ENCODE assay signal across 28 mouse cellular contexts in genomic region chr12:111472886-111473285, GRCm38 (mm10). TPM values are rescaled to one million over a fixed set of nuclear protein-coding genes. Genes with fewer than 3 reads are reported as not detected.
DNase-seq lines count a peak whose midpoint lies in the region; ATAC-seq and TF ChIP-seq lines count a peak whose summit lies in the region.
"Had no signal": no experiment of that assay in that cellular context is flagged by ENCODE, and none has a peak within 500 bp of the region (broad histone marks: within the 10 kb centered on the region; RNA-seq: fewer than 3 reads in every experiment).

No protein-coding gene starts in this region.

- H3K36me3 ChIP-seq in kidney, adult 2 months (ENCODE audit: control insufficient read depth, insufficient read depth, low read length): no peaks in the 10 kb centered on the region
- H3K36me3 ChIP-seq in kidney, embryonic 14.5 days (ENCODE audit: control insufficient read depth, insufficient read depth, low read length): no peaks in the 10 kb centered on the region
- no peaks in the 10 kb centered on the region for H3K36me3 ChIP-seq in myocyte (ENCODE audit: control insufficient read depth, insufficient read depth)
- H3K36me3 ChIP-seq: G1E; heart, embryonic 13.5 days; intestine, embryonic 15.5 days; liver, embryonic 12.5 days; stomach, embryonic 15.5 days had no signal

- 55% methylated on average over 5 of the region's 5 CpGs for WGBS in cerebellum, adult 2 months
- 31% methylated on average over 5 of the region's 5 CpGs for WGBS in kidney, adult 2 months
- 58% methylated on average over 5 of the region's 5 CpGs for WGBS in kidney, embryonic 14.5 days

- H3K4me3 ChIP-seq in cerebellum, adult 2 months (replicated peaks; ENCODE audit: insufficient read depth, low read depth, low read length): no peak overlapping the region
- no peak overlapping the region for H3K4me3 ChIP-seq in kidney, adult 2 months (ENCODE audit: insufficient read depth, low read depth, low read length)
- H3K4me3 ChIP-seq in kidney, embryonic 14.5 days (ENCODE audit: low read length): no peak overlapping the region
- no peak overlapping the region for H3K4me3 ChIP-seq in myocyte
- H3K4me3 ChIP-seq: erythroblast, embryonic 14.5 days; gastrocnemius, adult 2 months; heart, adult 2 months; heart, embryonic 13.5 days; intestine, embryonic 15.5 days; left cerebral cortex, adult 2 months; liver, embryonic 12.5 days; stomach, embryonic 15.5 days had no signal

- H3K79me2 ChIP-seq in myocyte (ENCODE audit: control insufficient read depth, insufficient read depth): no peaks in the 10 kb centered on the region

- no peak overlapping the region for H3K4me2 ChIP-seq in kidney, embryonic 14.5 days (replicated peaks; ENCODE audit: low read depth, low read length)
- H3K4me2 ChIP-seq in myocyte (ENCODE audit: low read depth): no peak overlapping the region
- H3K4me2 ChIP-seq: heart, embryonic 13.5 days; intestine, embryonic 15.5 days; liver, embryonic 12.5 days; midbrain, embryonic 11.5 days; stomach, embryonic 15.5 days had no signal

- H3ac ChIP-seq in myocyte (ENCODE audit: control insufficient read depth, insufficient read length): no peak overlapping the region

- no peak for ATAC-seq in kidney, embryonic 14.5 days (ENCODE audit: low FRiP score, low TSS enrichment)
- ATAC-seq: hindbrain, embryonic 16.5 days; intestine, embryonic 15.5 days; liver, embryonic 12.5 days; liver, postnatal 0 days had no signal

- H3K9ac ChIP-seq in kidney, embryonic 14.5 days (ENCODE audit: low read depth, low read length): no peak overlapping the region
- H3K9ac ChIP-seq: heart, embryonic 13.5 days; intestine, embryonic 15.5 days; liver, embryonic 12.5 days; liver, postnatal 0 days; stomach, embryonic 15.5 days had no signal

- peaks cover 3% of the 10 kb centered on the region; the same call in 1 of the 2 replicates for H3K4me1 ChIP-seq in cerebellum, adult 2 months (ENCODE audit: control insufficient read depth, insufficient read depth, low read length)
- peaks cover 10% of the 10 kb centered on the region; the same call in 1 of the 2 replicates for H3K4me1 ChIP-seq in kidney, adult 2 months (ENCODE audit: control insufficient read depth, insufficient read depth, low read length)
- 0 out of 2 replicates have a peak, but pooled peaks cover 6% of the 10 kb centered on the region for H3K4me1 ChIP-seq in kidney, embryonic 14.5 days (ENCODE audit: control insufficient read depth, insufficient read depth, low read length)

- intact Hi-C loops in left cerebral cortex, postnatal 4 days (cut with DNase I): no loop called here

- no peak for TF ChIP-seq CTCF in cerebellum, adult 2 months (IDR thresholded peaks at IDR 0.05; ENCODE audit: borderline replicate concordance, insufficient read depth, low read depth, low read length)
- TF ChIP-seq CTCF in kidney, adult 2 months (conservative IDR thresholded peaks at IDR 0.05; ENCODE audit: insufficient read depth, insufficient read length, low read depth, low read length): no peak

- peaks cover 2% of the 10 kb centered on the region; the same call in 1 of the 2 replicates for H3K9me3 ChIP-seq in kidney, embryonic 14.5 days (ENCODE audit: control insufficient read depth, low read length)
- H3K9me3 ChIP-seq: intestine, embryonic 15.5 days; liver, embryonic 12.5 days; stomach, embryonic 15.5 days had no signal

- H3K27me3 ChIP-seq in cerebellum, adult 2 months (ENCODE audit: control insufficient read depth, insufficient read depth, low read length): no peaks in the 10 kb centered on the region
- no peaks in the 10 kb centered on the region for H3K27me3 ChIP-seq in kidney, adult 2 months (replicated peaks; ENCODE audit: control insufficient read depth, insufficient read depth, low read length)
- 0 out of 2 replicates have a peak, but pooled peaks cover 3% of the 10 kb centered on the region for H3K27me3 ChIP-seq in kidney, embryonic 14.5 days (ENCODE audit: control insufficient read depth, insufficient read depth, low read length)
- no peaks in the 10 kb centered on the region for H3K27me3 ChIP-seq in myocyte (ENCODE audit: control insufficient read depth, insufficient read depth, insufficient read length)
- H3K27me3 ChIP-seq: intestine, embryonic 15.5 days; stomach, embryonic 15.5 days had no signal

- TF ChIP-seq POLR2A in cerebellum, adult 2 months (IDR thresholded peaks at IDR 0.05; ENCODE audit: borderline replicate concordance, insufficient read depth, low read length): no peak
- TF ChIP-seq POLR2A in kidney, adult 2 months (IDR thresholded peaks at IDR 0.05; ENCODE audit: low read depth, low read length): no peak
- TF ChIP-seq POLR2A in myocyte (IDR thresholded peaks at IDR 0.05; ENCODE audit: insufficient read length, low read depth): no peak

- DNase-seq in cerebellum, postnatal 14 days: peak; percentile 45 to 54
- no peak for DNase-seq in cerebellum, adult 2 months
- DNase-seq in kidney, adult 2 months: peak; percentile 57
- peak; percentile 77 for DNase-seq in left cerebral cortex, postnatal 4 days
- DNase-seq in left cerebral cortex, adult 8-10 months (ENCODE audit: low spot score in 2 of 2): no peak
- DNase-seq: adrenal gland, adult 8-10 months; cerebellum, adult 9-11 months; gastrocnemius, adult 2 months; heart, adult 2 months; heart, postnatal 14 days; liver, postnatal 0 days; lung, postnatal 36 days; right cerebral cortex, postnatal 25 days; thymus, postnatal 25 days had no signal

- H3K27ac ChIP-seq in cerebellum, adult 2 months (ENCODE audit: insufficient read depth, low read length): no peak overlapping the region
- no peak overlapping the region for H3K27ac ChIP-seq in kidney, adult 2 months (ENCODE audit: insufficient read depth, low read depth, low read length)
- no peak overlapping the region for H3K27ac ChIP-seq in kidney, embryonic 14.5 days (ENCODE audit: low read depth, low read length)
- H3K27ac ChIP-seq: gastrocnemius, adult 2 months; heart, adult 2 months; heart, embryonic 13.5 days; intestine, embryonic 15.5 days; kidney, postnatal 0 days; left cerebral cortex, adult 2 months; liver, embryonic 12.5 days; stomach, embryonic 15.5 days had no signal

TF ChIP-seq in myocyte, 11 proteins besides CTCF, POLR2A, EP300 and RAD21:
- TF ChIP-seq CEBPB (IDR thresholded peaks at IDR 0.05; ENCODE audit: insufficient read depth, poor library complexity, severe bottlenecking) (no peak), POLR2AphosphoS2 (IDR thresholded peaks at IDR 0.05; ENCODE audit: insufficient read length, low read depth) (no peak), MYOD1 (IDR thresholded peaks at IDR 0.05; ENCODE audit: control insufficient read depth in 1 of 3, insufficient read length in 2 of 3, low read depth in 2 of 3) (peak in 2 of 3 experiments; percentile 31 to 39), TCF3 (IDR thresholded peaks at IDR 0.05; ENCODE audit: insufficient read length, low read depth) (no peak), REST (IDR thresholded peaks at IDR 0.05; ENCODE audit: insufficient read depth, insufficient read length) (no peak), MYOG (IDR thresholded peaks at IDR 0.05; ENCODE audit: control insufficient read depth in 1 of 3, insufficient read depth in 1 of 3, insufficient read length in 2 of 3, low read depth in 2 of 3) (peak in 1 of 3 experiments; percentile 39), TCF12 (IDR thresholded peaks at IDR 0.05; ENCODE audit: insufficient read depth, poor library complexity, severe bottlenecking) (no peak), E2F4 (IDR thresholded peaks at IDR 0.05; ENCODE audit: insufficient read depth) (no peak), USF1 (IDR thresholded peaks at IDR 0.05; ENCODE audit: low read depth) (no peak), SRF (IDR thresholded peaks at IDR 0.05; ENCODE audit: control insufficient read depth, insufficient read length, low read depth) (no peak), MAX (IDR thresholded peaks at IDR 0.05; ENCODE audit: low read depth) (no peak)

RNA-seq across cellular contexts. Expression of gene Gm266, which starts 12.7 kb away (rescaled TPM):
- polyA plus RNA-seq in cerebellum, adult 2 months (2012; rRNA removed): 8.8 and 11.2 TPM in 2 replicates
- polyA plus RNA-seq in kidney, adult 2 months (2012; rRNA removed): 2.8 and 4.3 TPM in 2 replicates
- polyA plus RNA-seq in kidney, embryonic 14.5 days (2014; fragmentation: Nextera tagmentation; extraction: Ambion mirVana): 123 and 137 TPM in 2 replicates
- 1 to 10 TPM; 2.2 to 2.8 TPM for total RNA-seq in left cerebral cortex, postnatal 4 days (2021)
- total RNA-seq in left cerebral cortex, adult 8-10 months (2022): 1 to 10 TPM; 3.0 to 5.1 (median 3.8) TPM
- 1.5 TPM for polyA plus RNA-seq in myocyte (2012; fragmentation: generic; extraction: Trizol)
- total RNA-seq: adrenal gland, adult 8-10 months; megakaryocyte, adult 5-6 weeks had no signal
- polyA plus RNA-seq: erythroblast, embryonic 14.5 days; G1E had no signal

RNA-seq across cellular contexts. Expression of gene Tnfaip2, which starts 30.6 kb away (rescaled TPM):
- 0.87 and 1.2 TPM in 2 replicates for polyA plus RNA-seq in cerebellum, adult 2 months (2012; rRNA removed)
- polyA plus RNA-seq in kidney, adult 2 months (2012; rRNA removed): 48.5 and 56.2 TPM in 2 replicates
- polyA plus RNA-seq in kidney, embryonic 14.5 days (2014; fragmentation: Nextera tagmentation; extraction: Ambion mirVana): 16.5 and 18.8 TPM in 2 replicates
- under 1 TPM; 0.38 to 0.50 TPM for total RNA-seq in left cerebral cortex, postnatal 4 days (2021)
- 1 to 10 TPM in 1 of 4 experiments, under 1 TPM in 3; 0.44 to 1.3 (median 0.68) TPM for total RNA-seq in left cerebral cortex, adult 8-10 months (2022)
- polyA plus RNA-seq in myocyte (2012; fragmentation: generic; extraction: Trizol): 169 TPM
- polyA plus RNA-seq: neural tube, embryonic 14.5 days had no signal

RNA-seq across cellular contexts. Expression of gene Exoc3l4, which starts 56.1 kb away (rescaled TPM):
- 6.5 and 10.0 TPM in 2 replicates for polyA plus RNA-seq in cerebellum, adult 2 months (2012; rRNA removed)
- 42.9 and 50.5 TPM in 2 replicates for polyA plus RNA-seq in kidney, adult 2 months (2012; rRNA removed)
- polyA plus RNA-seq in kidney, embryonic 14.5 days (2014; fragmentation: Nextera tagmentation; extraction: Ambion mirVana): 10.8 and 10.9 TPM in 2 replicates
- total RNA-seq in left cerebral cortex, postnatal 4 days (2021): 1 to 10 TPM in 1 of 2 experiments, under 1 TPM in 1; 0.62 to 1.6 TPM
- 1 to 10 TPM; 1.7 to 2.5 (median 2.0) TPM for total RNA-seq in left cerebral cortex, adult 8-10 months (2022)
- 23.2 TPM for polyA plus RNA-seq in myocyte (2012; fragmentation: generic; extraction: Trizol)
- polyA plus RNA-seq: G1E had no signal

Comparison
In these comparisons a context has a peak if more than half of its experiments do, and no peak if none do; other contexts are left out.
1. DNase-seq: peak in cerebellum, postnatal 14 days (2 of 2), kidney, adult 2 months (single experiment) and left cerebral cortex, postnatal 4 days (single experiment); none in cerebellum, adult 2 months (0 of 2) and left cerebral cortex, adult 8-10 months (0 of 2).
2. RNA of gene Gm266, which starts 12.7 kb away (polyA plus RNA-seq): 123 to 137 TPM in kidney, embryonic 14.5 days; 8.8 to 11.2 TPM in cerebellum, adult 2 months, 2.8 to 4.3 TPM in kidney, adult 2 months and 1.5 TPM in myocyte (single experiment); every median in the first group is over 10 times any median in the second.